Mouse (Mus musculus) lung, postnatal 36 days (tissue): ENCODE measurements around the gene Matk.
"Not testable (repeated sequence)": the region's sequence is repeated elsewhere in the genome, so short reads cannot be mapped to it uniquely, and the experiment has no call there.

Source experiments
- DNase-seq: peaks from one replicate; pipeline ENCODE4 v3.0.0; 2022; ENCODE audit warnings: mixed read lengths

The Matk gene

DNA sequence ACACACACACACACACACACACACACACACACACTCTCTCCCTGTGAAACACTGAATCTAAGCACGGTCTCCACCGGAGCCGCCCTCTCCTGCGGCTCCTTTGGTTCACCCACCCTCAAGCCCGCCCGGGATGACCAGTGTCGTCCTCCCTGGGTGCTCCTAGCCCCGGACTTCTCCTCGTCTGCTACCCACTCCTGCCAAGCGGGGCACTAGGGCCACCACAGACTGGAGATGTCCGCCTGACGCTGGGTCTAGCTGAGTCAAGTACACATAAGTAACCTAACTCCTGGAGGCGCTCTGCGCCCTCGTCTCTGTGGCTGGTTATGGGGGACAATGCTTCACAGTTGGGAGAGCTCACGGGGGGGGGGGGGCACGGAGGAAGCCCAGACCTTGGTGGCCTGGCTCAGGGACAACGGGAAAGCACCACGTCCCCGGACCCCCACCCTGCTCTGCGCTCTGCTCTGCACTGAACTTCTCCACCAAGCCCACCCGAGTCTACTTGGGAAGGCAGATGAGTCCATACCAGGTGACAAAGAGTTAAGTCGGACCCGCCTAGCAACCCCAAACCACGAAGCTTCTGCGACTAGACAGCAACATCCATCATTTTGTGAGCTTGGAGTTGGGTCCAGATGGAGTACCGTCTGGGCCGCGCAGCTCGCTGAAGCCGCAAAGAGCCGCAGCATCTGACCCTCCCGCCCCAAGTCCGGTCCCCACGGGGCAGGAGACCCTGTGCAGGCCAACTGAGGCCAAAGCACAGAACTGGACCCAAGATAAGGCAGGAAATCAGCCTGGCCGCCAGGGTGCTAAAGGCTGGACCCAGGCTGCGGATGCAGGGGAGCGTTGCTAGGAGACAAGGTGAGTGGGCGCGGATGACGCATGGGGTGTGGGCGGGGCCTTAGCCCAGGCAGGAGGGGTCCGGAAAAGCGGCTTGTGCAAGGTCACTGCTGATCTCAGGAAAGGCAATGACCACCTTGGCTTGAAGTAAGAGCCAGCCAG lies at the start of gene Matk:
Gene Matk, plus strand, starts transcription at position 512 of the 996 bp plus-strand sequence.
- DNase-seq: peak; percentile 34

- no peak for DNase-seq
Measured at GRCm38 (mm10) chr10:81202978-81203720, 49.6 kb upstream of the Matk start.

DNA sequence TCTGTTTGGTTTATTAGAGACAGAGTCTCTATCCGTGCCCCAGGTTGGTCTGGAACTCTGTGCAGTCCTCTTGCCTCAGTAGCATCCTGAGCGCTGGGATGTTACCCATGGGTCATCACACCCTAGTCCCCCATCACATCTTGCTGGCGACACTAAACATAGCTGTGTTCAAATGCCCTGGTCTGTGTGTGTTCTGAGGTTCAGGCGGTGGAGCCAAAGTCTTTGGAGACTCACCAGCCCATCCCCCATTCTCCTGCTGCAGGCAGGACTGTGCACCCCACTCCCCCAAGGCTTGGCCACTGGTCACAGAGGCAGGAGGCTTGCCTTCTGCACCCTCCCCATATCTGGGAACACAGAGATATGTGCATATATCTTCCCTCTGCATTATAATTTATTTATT lies 48.6 kb upstream of the Matk start:
- no peak for DNase-seq

GRCm38 (mm10) chr10:81210154-81210553 lies 42.6 kb upstream of the Matk start:
- DNase-seq: no peak

DNA sequence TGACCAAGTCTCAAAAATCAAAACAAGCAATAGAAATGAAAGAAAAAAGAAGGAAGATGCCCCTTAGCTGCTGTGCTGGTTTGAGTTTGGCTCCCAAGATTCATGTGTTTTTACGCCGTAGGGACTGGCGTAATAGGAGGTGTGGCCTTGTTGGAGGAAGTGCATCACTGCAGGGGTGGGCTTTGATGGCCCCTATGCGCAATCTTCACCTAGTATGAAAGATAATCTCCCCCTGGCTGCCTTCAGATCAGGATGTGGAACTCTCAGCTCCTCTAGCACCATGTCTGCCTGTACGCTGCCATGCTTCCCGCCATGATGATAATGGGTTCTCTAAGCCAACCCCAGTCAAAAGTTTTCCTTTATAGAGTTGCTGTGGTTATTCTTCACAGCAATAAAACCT lies 36.5 kb upstream of the Matk start:
- DNase-seq: no peak

- no peak for DNase-seq
Measured at GRCm38 (mm10) chr10:81216810-81217209, 35.9 kb upstream of the Matk start.

GRCm38 (mm10) chr10:81217267-81217666 lies 35.5 kb upstream of the Matk start:
- DNase-seq: peak; percentile 54

GRCm38 (mm10) chr10:81217964-81218363 lies 34.8 kb upstream of the Matk start:
- DNase-seq: peak; percentile 85

GRCm38 (mm10) chr10:81221402-81222015 lies 31.2 kb upstream of the Matk start:
- DNase-seq: peak; percentile 30

DNA sequence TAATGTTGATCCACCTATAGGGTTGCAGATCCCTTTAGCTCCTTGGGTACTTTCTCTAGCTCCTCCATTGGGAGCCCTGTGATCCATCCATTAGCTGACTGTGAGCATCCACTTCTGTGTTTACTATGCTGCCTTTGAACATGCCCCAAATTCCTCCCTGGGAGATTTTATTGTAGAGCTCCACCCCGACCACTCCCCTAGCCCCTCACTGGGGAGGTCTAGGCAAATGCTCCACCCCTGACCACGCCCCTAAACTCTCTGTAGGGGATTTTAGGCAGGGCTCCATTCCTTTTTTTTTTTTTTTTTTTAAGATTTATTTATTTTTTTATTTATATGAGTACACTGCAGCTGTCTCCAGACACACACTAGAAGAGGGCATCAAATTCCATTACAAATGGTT lies 29.0 kb upstream of the Matk start:
- DNase-seq: not testable (repeated sequence)

- DNase-seq: no peak
Measured at GRCm38 (mm10) chr10:81229735-81230437, 22.8 kb upstream of the Matk start.

- DNase-seq: no peak
Measured at GRCm38 (mm10) chr10:81230438-81231332, 22.1 kb upstream of the Matk start, which contains the start of gene Atcay. TSS of gene Atcay (minus strand) at chr10:81230833.

DNA sequence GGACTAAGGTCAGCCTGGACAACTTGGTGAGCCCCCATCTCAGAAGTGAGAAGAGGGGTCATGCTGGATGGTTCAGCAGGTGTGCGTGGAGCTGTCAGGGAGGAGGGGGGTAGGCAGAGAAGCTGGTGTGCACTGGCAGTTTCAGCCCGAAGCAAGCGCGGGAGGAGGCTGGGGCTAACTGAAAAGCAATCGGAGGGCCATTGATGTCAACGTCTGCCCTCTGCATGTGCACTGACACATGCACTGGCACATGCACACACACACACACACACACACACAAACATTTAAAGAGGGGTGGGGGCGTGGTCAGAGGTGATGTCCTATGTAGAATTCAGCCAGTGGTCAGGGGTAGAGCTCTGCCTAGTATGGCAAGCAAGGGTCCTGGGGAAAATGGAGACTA lies 21.3 kb upstream of the Matk start:
- DNase-seq: no peak

DNA sequence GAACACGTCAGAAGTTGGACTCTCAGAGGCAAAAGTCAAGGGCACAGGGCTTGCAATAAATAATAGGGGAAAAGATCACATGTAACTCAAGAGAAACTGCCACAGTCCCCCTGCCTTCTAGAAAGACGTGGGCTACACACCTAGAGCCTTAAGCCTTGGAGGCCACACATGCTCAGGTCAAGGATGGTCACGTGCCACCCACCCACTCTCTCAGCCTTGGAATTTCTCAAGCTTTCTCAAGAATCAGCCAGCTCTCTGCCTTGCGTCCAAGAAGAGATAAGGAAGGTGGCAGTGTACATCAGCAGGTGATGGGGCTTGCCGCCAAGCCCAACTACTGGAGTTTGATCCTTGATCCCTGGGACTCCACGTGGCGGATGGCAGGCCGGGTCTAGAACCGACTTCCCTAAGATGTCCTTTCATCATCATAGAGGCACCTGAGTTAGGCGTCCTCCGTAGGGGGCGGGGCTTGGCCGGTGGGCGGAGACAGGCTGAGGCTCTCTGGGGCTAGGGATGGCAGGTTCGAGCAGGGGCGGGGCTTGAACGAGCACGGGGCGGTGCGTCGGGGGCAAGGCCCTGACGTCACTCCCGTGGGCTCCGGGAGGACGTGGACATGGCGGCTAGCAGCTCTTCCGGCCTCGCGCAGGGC lies 20.0 kb upstream of the Matk start, which contains the start of gene Zfr2:
Gene Zfr2, plus strand, starts transcription at position 576 of the 646 bp plus-strand sequence.
- peak; percentile 94 for DNase-seq

DNA sequence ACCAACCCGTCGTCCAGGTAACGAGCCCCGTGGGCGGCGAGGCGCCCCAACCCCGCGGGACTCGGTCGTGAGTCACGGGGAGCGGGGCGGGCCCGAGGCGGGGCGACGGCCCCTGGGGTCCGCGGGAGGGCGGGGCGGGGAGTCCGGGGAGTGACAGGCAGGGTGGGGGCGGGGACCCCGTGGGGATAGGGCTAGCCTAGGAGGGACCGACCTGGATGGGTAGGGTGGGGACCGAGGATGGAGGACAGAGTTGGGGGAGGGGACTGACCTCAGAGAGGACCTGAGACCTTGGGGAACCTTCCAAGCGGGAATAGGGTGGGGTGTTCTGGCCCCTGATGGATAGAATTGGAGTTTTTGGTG lies 19.5 kb upstream of the Matk start:
- DNase-seq: no peak

DNA sequence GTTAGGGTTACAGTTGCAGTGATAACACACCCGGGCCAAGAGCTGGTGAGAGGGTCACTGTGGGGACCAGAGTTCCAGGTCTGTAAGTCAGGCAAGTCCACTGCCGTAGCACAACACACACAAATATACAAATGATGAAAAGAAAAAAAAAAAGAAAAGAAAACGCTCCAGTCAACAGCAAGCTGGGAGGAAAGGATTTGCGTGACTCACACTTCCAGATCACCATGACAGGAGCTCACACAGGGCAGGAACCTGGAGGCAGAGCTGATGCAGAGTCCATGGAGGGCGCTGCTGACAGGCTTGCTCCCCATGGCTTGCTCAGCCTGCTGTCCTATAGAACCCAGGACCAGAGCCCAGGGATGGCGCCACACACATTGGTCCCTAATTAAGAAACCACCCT lies 18.5 kb upstream of the Matk start:
- DNase-seq: no peak

DNA sequence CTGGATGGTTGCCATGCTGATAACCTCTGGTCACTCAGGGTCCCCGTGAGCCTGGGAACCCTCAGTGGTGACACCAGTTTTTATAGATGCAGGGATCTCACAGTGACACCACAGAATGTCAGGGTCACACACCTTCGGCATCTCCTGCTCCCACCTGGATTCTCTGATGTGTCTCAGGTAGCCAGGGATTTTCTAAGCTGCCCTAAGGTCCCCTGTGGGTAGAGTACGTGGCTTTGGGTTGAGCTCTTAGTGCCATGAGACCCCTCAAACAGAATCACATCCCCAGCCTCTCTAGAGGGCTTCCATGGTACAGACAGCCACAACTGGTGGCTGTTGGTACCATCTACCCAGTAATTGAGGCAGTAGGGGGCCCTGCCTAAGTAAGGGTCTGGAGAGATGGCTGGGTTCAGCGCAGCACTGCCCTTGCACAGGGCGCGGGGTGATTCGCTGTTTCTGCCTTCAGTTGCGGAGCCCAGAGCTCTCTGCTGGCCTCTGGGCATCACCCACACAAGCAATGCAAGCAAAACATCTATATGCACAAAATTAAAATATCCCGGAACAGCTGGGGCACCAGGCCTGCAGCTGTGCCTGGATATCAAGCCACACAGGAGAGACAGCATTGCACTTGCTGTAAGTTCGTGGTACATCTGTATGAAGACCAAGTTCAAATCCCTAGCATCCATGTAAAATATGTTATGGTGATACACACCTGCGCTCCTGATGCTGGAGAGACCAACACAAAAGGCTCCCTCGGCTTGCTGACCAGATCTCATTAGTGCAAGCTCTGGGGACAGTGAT lies 16.1 kb upstream of the Matk start:
- DNase-seq: no peak

DNA sequence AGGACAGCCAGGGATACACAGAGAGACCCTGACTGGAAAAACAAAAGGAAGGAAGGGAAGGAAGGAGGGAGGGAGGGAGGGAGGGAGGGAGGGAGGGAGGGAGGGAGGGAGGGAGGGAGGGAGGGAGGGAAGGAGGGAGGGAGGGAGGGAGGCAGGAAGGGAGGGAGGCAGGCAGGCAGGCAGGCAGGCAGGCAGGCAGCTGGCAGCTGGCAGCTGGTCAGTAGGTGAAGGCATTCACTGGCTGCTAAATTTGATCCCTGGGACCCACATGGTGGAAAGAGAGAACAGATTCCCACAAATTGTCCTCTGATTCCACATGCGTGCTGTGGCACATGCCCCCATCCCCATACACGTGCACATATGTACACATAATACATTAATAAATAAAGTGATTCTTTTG lies 14.1 kb upstream of the Matk start:
- no peak for DNase-seq

GRCm38 (mm10) chr10:81240876-81241275 lies 11.9 kb upstream of the Matk start:
- peak; percentile 75 for DNase-seq

DNA sequence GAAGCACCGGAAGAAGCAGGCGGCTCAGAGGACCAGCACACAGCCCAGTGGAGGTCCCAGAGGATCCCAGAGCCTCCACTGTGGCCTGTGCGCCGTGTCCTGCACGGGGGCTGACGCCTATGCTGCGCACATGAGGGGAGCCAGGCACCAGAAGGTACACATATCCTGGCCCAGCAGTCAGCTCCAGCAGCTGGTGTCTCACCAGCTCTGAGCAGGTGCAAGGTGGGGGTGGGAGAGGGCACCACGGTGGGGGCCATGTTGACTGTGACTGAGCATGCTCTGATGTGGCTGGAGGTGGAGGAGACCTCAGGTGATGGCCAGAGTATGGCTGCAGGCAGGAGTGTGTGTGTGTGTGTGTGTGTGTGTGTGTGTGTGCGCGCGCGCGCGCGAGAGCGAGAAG lies 10.7 kb upstream of the Matk start:
- DNase-seq: no peak
